Mouse (Mus musculus) thymus, adult 2 months (tissue): ENCODE results near the gene Tex52. TPM values are rescaled to one million over a fixed set of nuclear protein-coding genes. Genes with fewer than 3 reads are reported as not detected.
"Not testable (repeated sequence)": the region's sequence is repeated elsewhere in the genome, so short reads cannot be mapped to it uniquely, and the experiment has no call there.

Experiments
- DNase-seq: peaks from one replicate; pipeline ENCODE4 v3.0.0; 2021
- H3K27ac ChIP-seq: fragments of 200-500 bp; 2 replicates; pipeline ENCODE4 v1.5.1; 2012; ENCODE audit warnings: low read length, control low read depth; ENCODE audit not compliant: control insufficient read depth, insufficient read depth
- H3K27me3 ChIP-seq: fragments of 200-500 bp; 2 replicates; pipeline ENCODE4 v1.6.1; 2012; ENCODE audit warnings: mild to moderate bottlenecking, low read length, moderate library complexity, mixed read lengths; ENCODE audit not compliant: control insufficient read depth, insufficient read depth
- H3K36me3 ChIP-seq: fragments of 200-500 bp; 2 replicates; pipeline ENCODE4 v1.6.1; 2012; ENCODE audit warnings: mild to moderate bottlenecking, low read length, moderate library complexity; ENCODE audit not compliant: control insufficient read depth, insufficient read depth
- H3K4me1 ChIP-seq: fragments of 200-500 bp; replicated peaks from 2 replicates; pipeline ENCODE4 v1.6.1; 2012; ENCODE audit warnings: low read length; ENCODE audit not compliant: control insufficient read depth, insufficient read depth
- H3K4me3 ChIP-seq: fragments of 200-500 bp; 2 replicates; pipeline ENCODE4 v1.5.1; 2012; ENCODE audit warnings: mild to moderate bottlenecking, low read length, control low read depth, moderate library complexity; ENCODE audit not compliant: control insufficient read depth, insufficient read depth
- CTCF ChIP-seq: fragments of 200-500 bp; IDR thresholded peaks from 2 replicates; pipeline ENCODE4 v1.5.1; 2012; ENCODE audit warnings: mild to moderate bottlenecking, control low read depth, low read length, moderate library complexity, borderline replicate concordance; ENCODE audit not compliant: control insufficient read depth, poor library complexity, insufficient read depth; ENCODE audit errors: extremely low read depth
- POLR2A ChIP-seq: fragments of 200-500 bp; IDR thresholded peaks from 2 replicates; pipeline ENCODE4 v1.6.1; 2012; ENCODE audit warnings: mild to moderate bottlenecking, low read length, control low read depth, moderate library complexity; ENCODE audit not compliant: control insufficient read depth, poor library complexity, insufficient read depth; ENCODE audit errors: extremely low read depth
- WGBS: fragments of 180-500 bp; shearing (Covaris S2); methylation state at CpG from one replicate; pipeline ENCODE4 v1.1.7; 2018; 5-methylcytosine and 5-hydroxymethylcytosine counted together
- polyA plus RNA-seq: library from polyadenylated mRNA; depleted of rRNA; stranded (reverse); fragments of >200 nt; gene quantifications from 2 replicates; pipeline ENCODE4 v1.2.3, GENCODE M21; 2012

The Tex52 gene
- polyA plus RNA-seq, 1 experiment, result 1.2 TPM

DNA sequence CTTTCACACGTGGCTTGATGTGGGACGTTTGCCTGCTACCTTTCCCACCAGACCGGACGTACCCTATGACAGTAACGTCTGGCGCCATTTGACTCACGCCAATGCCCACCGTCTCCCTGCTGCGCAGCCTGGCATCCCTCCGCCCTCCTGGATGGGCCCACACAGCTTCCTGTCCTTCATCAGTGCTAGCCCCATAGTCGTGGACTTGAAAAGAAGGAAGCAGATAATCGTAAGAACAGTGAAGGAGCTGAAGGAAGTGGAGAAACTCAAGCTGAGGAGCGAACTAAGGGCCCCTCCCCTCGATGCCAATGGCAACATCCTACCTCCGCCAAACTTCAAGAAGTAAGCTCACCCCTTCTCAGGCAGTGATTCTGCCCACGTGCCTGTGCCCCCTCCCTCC is 4.4 kb downstream of the Tex52 start:
- Histone ChIP-seq H3K27ac (no peak overlapping the region), H3K36me3 (no peaks in the 10 kb centered on the region; the same call in 1 of the 2 replicates), H3K4me3 (no peak overlapping the region), H3K4me1 (0 out of 2 replicates have a peak, but pooled peaks cover 3% of the 10 kb centered on the region), H3K27me3 (no peaks in the 10 kb centered on the region)
- TF ChIP-seq POLR2A, result no peak
- TF ChIP-seq CTCF, result no peak
- DNase-seq, result no peak
- WGBS, result 57% methylated on average over 16 of the region's 16 CpGs

DNA sequence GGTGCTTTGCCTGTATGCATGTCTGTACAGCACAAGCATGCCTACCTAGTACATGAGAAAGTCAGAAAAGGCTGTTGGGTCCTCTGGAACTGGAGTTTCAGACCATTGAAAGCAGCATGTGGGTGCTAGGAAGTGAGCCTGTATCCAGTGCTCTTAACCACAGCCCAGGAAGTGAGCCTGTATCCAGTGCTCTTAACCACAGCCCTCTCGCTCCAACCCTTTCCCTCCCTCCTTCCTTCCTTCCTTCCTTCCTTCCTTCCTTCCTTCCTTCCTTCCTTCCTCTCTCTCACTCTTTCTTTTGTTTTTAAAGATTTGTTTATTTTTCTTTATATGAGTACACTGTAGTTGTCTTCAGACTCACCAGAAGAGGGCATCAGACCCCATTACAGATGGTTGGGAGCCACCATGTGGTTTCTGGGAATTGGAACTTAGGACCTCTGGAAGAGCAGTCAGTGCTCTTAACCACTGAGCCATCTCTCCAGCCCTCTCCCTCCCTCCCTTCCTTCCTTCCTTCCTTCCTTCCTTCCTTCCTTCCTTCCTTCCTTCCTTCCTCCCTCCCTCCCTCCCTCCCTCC is 5.4 kb downstream of the Tex52 start:
- WGBS, result 14% methylated on average over 1 of the region's 1 CpGs
- H3K4me3 ChIP-seq, H3K4me1 ChIP-seq, H3K36me3 ChIP-seq, H3K27me3 ChIP-seq, H3K27ac ChIP-seq, DNase-seq: not testable (repeated sequence)

DNA sequence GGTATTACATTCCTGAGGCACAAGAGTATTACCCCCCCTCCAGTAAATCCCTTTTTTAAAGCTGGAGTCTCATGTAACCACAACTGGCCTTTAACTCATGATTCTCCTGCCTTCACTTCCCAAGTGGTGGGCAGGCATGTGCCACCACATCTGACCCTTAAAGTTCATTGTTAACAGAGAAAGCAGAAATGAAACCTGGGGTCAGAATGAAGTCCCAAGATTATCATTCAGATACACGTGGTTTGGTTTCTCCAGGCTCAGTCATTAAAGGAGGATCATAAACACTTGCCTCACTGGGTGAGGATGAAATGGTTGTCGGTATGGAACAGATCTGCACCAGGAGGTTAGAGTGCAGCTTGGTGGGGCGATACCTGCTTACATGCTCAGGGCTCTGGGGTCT is 6.0 kb downstream of the Tex52 start:
- 43% methylated on average over 3 of the region's 3 CpGs for WGBS
- Histone ChIP-seq H3K36me3 (no peaks in the 10 kb centered on the region; the same call in 1 of the 2 replicates), H3K27me3 (no peaks in the 10 kb centered on the region), H3K27ac (no peak overlapping the region), H3K4me1 (0 out of 2 replicates have a peak, but pooled peaks cover 3% of the 10 kb centered on the region), H3K4me3 (no peak overlapping the region)
- DNase-seq, result no peak
- no peak for TF ChIP-seq CTCF
- no peak for TF ChIP-seq POLR2A

DNA sequence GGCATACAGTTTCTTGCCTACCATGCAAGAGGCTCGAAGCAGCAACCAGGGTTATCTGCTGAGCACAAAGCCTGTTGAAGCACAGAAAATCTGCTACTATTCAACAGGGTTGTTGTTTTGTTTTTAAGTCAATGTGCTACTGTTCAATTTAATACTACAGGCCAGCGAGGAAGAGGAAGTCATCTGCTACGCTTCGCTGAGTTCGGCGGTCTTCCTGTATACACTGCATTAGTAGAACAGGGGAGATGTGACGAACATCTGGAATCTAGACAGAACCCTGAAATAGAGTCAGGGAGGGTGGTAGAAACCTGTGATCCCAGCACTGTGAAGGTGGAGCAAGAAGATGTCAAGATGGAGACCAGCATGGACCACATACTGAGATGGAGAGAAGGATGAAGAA is 8.5 kb downstream of the Tex52 start:
- Histone ChIP-seq H3K4me3 (no peak overlapping the region), H3K36me3 (no peaks in the 10 kb centered on the region), H3K27me3 (no peaks in the 10 kb centered on the region), H3K4me1 (0 out of 2 replicates have a peak, but pooled peaks cover 3% of the 10 kb centered on the region), H3K27ac (no peak overlapping the region)
- no peak for DNase-seq
- 31% methylated on average over 7 of the region's 7 CpGs for WGBS
- no peak for TF ChIP-seq CTCF
- no peak for TF ChIP-seq POLR2A

DNA sequence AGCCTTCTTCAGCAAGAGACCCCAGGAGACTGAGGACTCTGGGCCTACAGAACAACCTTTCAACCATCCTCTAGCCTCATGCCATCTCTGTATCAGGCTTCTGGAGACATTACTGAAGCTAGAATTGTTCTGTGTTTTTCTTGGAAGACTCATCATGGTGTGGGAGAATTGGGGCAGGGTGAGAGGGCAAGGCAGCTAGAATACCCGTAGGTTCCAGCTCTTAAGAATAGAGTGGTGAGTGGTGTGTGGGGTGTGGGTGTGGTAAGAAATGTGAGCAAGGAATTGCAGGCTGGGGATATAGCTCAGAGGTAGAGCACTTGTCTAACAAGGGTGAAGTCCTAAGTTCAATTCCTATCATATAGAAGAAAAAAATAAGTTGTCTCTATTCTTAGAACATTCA is 9.8 kb downstream of the Tex52 start:
- TF ChIP-seq CTCF (no peak), POLR2A (no peak)
- no peak overlapping the region for H3K27ac ChIP-seq
- 91% methylated on average over 1 of the region's 1 CpGs for WGBS
- H3K4me1 ChIP-seq, result no peaks in the 10 kb centered on the region
- DNase-seq, result no peak
- no peak overlapping the region for H3K4me3 ChIP-seq
- no peaks in the 10 kb centered on the region for H3K36me3 ChIP-seq
- H3K27me3 ChIP-seq, result no peaks in the 10 kb centered on the region

DNA sequence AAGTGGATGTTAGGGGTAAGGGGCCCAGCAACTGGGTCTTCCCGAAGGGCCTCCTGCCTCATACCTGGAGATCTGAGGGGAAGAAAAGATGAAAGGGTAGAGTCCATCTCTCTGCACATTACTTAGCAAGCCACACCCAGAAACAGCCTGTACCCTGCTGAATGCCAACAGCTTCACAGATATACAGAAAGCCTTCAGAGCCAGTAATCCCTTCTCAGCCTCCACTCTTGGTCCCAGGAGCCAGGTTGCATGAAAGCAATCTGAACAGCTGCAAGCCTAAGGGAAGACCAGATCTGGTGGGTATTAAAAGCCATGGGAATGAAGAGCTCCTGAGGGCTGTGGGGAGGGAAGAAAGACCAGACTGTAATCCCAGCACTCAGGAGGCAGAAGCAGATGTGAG is 13.9 kb downstream of the Tex52 start:
- DNase-seq, result no peak
- no peak for TF ChIP-seq CTCF
- no peak for TF ChIP-seq POLR2A
- no peaks in the 10 kb centered on the region for H3K27me3 ChIP-seq
- no peak overlapping the region for H3K4me3 ChIP-seq
- H3K4me1 ChIP-seq, result no peaks in the 10 kb centered on the region
- H3K27ac ChIP-seq, result no peak overlapping the region
- WGBS, result 90% methylated on average over 1 of the region's 1 CpGs
- no peaks in the 10 kb centered on the region for H3K36me3 ChIP-seq

DNA sequence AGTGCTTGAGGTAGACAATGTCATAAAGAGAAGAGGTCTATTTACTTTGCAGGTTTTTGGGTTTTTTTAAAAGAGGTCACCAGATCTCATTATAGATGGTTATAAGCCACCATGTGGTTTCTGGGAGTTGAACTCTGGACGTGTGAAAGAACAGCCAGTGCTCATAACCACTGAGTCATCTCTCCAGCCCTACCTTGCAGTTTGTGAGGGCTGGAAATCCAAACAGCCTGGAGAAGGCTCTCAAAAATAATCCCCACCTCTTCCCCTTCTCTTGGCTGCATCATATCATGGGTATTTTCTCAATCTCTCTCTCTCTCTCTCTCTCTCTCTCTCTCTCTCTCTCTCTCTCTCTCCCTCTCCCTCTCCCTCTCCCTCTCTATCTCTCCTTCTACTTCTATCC is 15.4 kb downstream of the Tex52 start:
- Histone ChIP-seq H3K36me3 (no peaks in the 10 kb centered on the region), H3K4me3 (no peak overlapping the region), H3K27ac (no peak overlapping the region), H3K4me1 (no peaks in the 10 kb centered on the region), H3K27me3 (no peaks in the 10 kb centered on the region)
- no peak for DNase-seq
- TF ChIP-seq CTCF, result no peak
- no peak for TF ChIP-seq POLR2A
- WGBS, result 21% methylated on average over 1 of the region's 1 CpGs
